Mouse (Mus musculus) gastrocnemius, adult 18-20 months (tissue): ENCODE data around the gene Ugt2b38. TPM values are rescaled to one million over a fixed set of nuclear protein-coding genes. Genes with fewer than 3 reads are reported as not detected.
"Not testable (repeated sequence)": the region's sequence is repeated elsewhere in the genome, so short reads cannot be mapped to it uniquely, and the experiment has no call there.

Experiments used
- DNase-seq: peaks from one replicate; pipeline ENCODE4 v3.0.0; 2021; ENCODE audit warnings: low spot score
- long read RNA-seq, 2 experiments: library from polyadenylated mRNA; stranded (forward); transcript quantifications; one replicate each; pipeline ENCODE4 v2.0.0; 2021
- total RNA-seq, 2 experiments: library from RNA; stranded (reverse); gene quantifications; 2 replicates each; pipeline ENCODE4 v1.2.3; 2021

Ugt2b38 gene
- total RNA-seq, result not detected
- long read RNA-seq, experiment 1, result 0 reads
- long read RNA-seq, experiment 2, result 0 reads

DNA sequence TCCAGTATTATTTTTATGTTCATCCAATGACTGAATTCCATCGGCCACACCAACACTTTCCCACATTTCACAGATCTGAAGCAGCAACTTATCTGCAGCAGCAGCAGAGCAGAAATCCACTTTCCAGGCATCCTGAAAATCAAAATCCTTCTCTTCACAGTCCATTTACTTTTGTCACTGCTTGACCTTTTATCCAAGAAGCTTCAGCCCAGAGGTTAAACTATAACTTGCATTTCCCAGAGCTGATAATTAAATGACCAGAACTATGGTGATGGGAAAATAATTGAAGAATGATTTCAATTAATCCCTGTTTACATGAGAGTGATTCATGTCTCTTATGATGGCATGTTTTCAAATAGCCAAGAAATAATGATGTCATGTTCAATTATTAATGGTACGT, at the start of gene Ugt2b38:
Ugt2b38 (minus strand) TSS at position 163 of the 400 bp plus-strand sequence.
- not testable (repeated sequence) for DNase-seq

DNA sequence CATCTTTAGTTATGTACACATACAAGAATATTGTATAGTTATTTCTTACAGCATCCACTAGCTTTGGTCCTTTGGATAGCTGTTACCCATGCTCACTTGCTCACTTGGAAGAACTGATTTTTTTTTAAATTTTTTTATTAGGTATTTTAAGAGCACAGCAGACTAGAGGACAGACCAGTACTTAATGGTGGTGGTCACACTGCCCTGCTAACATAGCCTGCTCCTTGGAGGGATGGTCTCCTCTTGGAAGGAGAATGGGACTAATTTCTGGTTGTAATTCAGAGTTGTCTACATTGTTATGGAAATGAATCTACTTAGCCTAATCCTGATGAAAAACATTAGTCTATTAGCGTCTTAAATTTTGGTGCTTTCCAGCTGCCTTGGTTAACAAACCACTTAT, 34.8 kb upstream of the Ugt2b38 start:
- DNase-seq, result no peak

DNA sequence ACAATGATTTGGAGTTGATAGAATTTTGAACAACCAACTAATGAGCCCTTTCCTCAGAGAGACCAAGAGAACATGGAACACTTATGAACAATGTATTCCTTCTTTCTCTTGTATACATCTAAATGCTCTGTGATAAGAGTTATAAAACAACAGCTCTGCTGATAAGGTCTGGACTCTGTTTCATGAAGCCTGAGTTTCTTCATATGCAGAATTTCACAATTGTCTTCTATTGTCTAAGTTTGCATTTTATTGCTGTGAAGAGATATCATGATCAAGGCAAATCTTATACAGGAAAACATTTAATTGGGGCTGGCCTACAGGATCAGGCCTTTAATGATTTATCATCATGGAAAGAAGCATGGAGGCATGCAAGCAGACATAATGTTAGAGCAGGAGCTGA, 33.7 kb upstream of the Ugt2b38 start:
- DNase-seq, result no peak

DNA sequence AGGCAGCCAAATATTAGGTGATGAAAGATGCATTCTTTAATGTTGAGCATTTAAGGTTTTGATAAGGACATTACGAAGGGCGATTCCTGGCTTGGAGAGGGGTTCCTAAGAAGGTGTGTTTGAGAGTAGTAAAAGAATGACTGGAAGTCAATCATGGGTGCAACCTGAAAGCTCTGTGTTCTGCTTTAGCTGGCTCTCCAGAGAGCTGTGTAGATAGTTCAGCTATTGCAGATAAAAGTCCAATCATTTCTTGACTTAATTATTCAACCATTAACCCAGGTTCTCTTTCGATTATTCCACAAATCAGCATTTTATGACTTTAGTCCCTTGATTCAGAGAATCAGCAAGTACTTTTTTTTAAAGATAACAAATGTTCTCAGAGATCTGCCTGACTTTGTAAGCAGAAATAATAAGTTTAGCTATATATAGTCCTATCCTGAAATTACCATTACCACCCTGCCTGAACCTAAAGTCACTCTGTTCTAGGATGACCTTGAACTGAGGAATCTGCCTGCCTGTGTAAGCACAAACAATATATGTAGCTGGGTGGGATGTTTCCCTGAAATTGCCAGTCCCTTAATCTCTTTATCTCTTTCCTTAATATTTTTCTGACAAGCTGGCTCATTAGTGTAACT, 32.3 kb upstream of the Ugt2b38 start:
- no peak for DNase-seq

DNA sequence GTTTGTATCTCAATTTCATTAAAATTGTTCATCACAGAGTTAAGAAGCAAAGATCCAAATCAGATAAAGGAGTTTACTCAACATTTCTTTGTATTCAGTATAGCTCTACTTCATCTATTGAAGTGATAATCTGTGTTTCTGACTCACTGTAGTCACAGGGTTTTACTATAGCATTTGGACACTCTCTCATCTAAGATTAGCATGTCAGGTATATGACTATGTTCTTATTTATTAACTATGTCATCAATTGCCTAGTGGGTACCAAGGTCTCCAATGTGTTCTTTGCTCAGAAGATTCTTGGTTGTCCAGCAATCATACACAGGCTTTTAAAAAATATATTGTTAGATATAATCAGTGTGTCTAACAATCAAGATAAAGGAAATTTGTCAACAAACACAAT, 31.5 kb upstream of the Ugt2b38 start:
- no peak for DNase-seq

DNA sequence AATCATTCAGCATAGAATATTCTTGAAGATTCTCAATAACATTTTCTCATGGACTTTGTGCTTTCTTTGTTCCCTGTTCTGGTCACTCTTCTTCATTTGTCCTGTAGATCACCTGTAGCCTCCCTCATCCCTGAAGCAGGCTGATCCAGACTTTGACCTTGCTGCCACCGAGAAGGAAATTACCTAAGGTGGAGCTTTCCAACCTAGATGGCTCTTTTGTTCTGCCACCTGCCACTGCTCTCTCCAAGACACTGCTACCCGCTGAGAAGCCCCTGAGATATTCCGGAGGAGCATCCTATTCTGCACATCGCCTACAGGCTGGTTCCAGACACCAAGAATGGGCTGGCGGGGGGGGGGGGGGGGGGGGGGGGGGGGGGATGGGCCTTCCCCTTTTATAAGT, 28.5 kb upstream of the Ugt2b38 start:
- DNase-seq, result not testable (repeated sequence)

DNA sequence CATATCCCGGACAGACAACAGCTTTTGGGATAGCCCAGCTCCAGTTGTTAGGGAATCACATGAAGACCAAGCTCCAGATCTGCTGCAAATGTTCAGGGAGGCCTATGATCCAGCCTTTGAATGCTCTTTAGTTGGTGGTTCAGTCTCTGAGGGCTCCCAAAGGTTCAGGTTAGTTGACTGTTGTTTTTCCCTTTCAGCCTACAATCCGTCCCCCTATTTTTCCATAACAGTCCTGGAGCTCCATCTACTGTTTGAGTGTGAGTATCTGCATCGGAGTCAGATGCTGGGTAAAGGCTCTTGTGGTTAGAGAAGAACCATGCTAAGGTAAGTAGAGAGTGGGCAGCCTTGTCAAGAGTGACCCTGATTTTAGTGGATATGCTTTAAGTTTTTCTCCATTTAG, 12.3 kb upstream of the Ugt2b38 start:
- no peak for DNase-seq

DNA sequence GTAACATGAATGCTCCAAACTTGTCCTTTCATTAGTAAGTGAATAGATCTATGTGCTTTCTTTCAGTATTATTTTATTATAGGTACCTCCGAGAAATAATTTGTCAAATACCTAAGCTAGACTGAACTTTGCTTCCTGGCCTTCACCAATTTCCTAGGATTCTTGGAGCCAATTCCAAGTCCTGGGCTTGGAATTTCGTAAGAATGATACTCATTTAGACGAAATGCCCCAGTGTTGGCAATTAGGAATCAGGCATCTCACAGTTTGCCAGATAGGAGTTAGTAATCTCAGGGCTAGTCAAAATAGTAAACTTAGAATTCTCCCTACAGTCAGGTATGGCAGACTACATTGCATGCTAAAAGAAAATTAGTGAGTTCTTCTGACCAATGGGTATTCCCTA, 1.7 kb upstream of the Ugt2b38 start:
- DNase-seq, result no peak

DNA sequence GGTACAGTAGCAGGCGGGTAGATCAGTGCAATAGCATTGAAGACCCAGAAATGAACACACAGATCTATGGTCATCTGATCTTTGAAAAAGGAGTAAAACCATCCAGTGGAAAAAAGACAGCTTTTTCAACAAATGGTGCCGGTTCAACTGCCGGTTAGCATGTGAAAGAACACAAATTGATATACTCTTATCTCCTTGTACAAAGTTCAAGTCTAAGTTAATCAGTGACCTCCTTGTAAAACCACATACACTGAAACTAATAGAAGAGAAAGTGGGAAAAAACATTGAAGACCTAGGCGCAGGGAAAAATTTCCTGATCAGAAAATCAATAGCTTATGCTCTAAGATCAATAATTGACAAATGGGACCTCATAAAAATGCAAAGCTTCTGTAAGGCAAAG, 27.0 kb downstream of the Ugt2b38 start:
- no peak for DNase-seq

DNA sequence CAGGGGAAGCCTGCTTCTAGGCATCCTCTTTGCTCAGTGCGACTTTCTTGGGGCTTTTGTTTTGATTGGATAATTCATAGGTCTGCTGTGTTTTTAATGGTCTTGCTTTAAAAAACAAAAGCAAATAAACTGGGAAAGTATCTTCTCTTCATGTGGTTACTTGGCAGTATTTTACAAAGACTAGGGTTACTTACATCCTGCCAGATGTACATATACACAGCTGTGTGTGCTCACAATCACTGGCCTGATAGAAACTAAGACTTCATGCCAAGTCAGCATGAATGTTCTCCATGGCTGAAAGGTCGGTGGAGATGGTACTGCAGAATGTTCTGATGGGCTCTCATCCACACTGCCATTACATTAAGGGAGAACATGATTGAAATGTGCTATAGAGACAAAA, 33.2 kb downstream of the Ugt2b38 start:
- DNase-seq, result no peak

DNA sequence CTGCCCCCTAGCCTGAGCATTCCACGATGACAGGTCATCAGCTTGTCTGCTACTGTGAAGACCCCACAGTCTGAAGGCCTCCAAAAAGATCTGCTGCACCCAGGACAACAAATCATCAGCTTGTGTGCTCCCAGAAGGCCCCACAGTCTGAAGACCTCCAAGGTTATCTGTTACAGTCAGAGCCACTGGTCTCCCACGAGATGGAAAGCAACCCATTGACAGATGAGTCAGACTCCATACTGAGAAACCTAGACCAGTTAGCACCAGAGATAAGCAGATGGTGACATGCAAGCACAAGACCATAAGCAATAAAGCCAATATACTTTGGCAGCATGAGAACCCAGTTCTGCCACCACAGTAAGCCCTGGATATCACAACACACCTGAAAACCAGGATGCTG, 43.8 kb downstream of the Ugt2b38 start:
- DNase-seq, result no peak

DNA sequence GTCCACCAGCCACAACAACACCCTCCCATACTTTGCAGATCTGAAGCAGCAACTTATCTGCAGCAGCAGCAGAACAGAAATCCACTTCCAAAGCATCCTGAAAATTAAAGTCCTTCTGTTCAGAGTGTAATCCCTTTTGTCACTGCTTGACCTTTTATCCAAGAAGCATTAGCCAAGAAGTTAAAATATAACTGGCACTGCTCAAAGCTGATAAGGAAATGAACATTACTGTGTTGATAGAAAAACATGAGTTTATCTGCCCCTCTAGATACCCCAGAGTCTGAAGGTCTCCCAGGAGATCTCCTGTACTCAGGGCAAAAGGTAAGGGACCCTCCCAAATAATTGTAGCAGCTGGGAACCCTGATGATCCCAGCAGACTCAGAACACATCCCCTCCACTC, 44.2 kb downstream of the Ugt2b38 start:
- DNase-seq, result no peak

DNA sequence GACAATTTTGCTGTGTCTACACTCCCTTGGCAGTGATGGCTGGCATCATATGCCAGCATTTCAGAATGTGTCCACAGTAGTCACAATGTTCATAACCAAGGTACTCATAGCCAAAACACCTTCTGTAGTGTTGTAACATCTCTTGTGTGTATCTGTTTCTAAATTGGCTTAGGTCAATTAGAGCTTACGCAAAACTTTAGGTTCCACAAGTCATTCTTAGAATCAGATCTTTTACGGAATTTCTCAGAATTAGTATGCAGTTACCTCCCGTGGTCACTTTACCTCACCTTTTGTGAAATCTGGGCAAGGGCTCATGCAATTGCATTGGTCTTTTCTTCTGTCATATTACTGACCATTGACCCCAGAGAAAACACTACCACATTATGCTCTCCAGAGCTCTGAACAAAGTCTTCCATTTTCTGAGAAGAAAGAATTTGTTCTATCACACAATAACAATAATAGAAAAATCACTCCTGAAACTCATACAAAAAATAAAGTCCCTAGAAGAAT, 48.1 kb downstream of the Ugt2b38 start:
- no peak for DNase-seq

DNA sequence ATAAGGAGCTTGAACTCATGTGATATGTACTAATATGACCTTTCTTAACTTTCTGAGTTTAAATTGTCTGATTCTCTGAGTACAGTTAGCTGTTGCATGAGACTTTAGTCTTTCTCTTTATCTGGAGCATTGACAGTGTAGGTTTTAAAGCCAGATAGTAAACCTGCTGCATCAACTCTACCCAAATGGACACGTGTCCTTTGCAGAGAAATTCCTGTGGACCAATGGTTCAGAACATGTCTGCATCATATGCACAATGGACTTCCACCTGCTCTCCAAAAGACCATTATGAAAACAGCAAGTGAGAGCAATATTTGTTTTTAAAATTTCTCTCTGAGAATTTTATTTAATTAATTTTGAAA, 50.5 kb downstream of the Ugt2b38 start:
- no peak for DNase-seq

DNA sequence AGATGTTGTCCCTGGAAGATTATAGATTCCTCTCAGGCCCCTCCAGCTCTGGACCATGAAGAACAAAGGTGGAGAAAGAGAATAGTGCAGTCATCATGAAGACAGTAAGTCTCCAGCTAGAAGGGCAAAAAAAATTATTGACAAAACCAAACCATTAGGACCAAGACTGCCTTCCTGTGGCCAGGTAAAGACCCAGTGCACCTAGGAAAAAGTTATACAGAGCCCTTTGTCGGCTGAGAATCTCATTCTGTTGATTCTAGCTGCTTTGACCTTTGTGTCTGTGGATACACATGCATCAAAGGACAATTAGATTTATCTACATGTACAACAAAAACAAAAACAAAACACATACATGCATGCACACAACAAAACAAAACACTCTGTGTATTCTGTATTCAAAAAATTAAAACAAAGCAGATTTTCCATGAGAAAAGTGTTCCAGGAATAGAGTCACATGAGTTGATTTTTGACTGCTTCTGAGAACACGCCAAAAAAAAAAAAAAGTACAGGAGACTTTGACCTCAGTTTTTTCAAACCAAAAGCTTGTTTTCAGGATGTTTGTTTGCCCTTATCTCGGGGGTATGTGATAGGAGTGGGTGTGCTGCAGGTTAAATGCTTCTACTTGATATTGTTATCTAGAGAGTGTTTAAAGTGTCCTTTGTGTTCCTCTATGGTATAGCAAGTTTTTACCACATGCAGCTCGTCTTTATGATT, 51.1 kb downstream of the Ugt2b38 start:
- not testable (repeated sequence) for DNase-seq

Other genes starting within 250 kb of the Ugt2b38 start
- not detected for gene Ugt2b37, start 169.4 kb downstream of the Ugt2b38 start, total RNA-seq
- not detected for gene Ugt2a3, start 87.0 kb downstream of the Ugt2b38 start, total RNA-seq
- gene Ugt2a2, start 58.1 kb upstream of the Ugt2b38 start, total RNA-seq, result not detected
- not detected for gene Gm43638, start 62.6 kb upstream of the Ugt2b38 start, total RNA-seq
- not detected for gene Ugt2a1, start 66.7 kb upstream of the Ugt2b38 start, total RNA-seq
- gene Sult1b1, start 114.0 kb upstream of the Ugt2b38 start, total RNA-seq, result not detected
- gene Sult1d1, start 144.8 kb upstream of the Ugt2b38 start, total RNA-seq, result not detected
- not detected for gene Sult1e1, start 167.4 kb upstream of the Ugt2b38 start, total RNA-seq
- not detected for gene Csn1s1, start 242.0 kb upstream of the Ugt2b38 start, total RNA-seq